Mouse (Mus musculus): ENCODE measurements at regions not wholly inside any gene's neighbourhood (a gene's known extent, or its start where the extent isn't known, plus 50 kb on each side); places are given as distances from the start of the nearest gene placed in this dataset.

GRCm38 (mm10) chr6:103381930-103382329 is 128.5 kb upstream of the Chl1 start:
- no peaks in the 10 kb centered on the region for H3K4me1 ChIP-seq (ENCODE audit: control insufficient read depth, insufficient read depth, low read length)
- no peak overlapping the region for H3K9ac ChIP-seq (replicated peaks; ENCODE audit: low read depth, low read length)
- WGBS: 70% methylated on average over 2 of the region's 2 CpGs
- no peak overlapping the region for H3K4me2 ChIP-seq (replicated peaks; ENCODE audit: low read depth, low read length)
- H3K36me3 ChIP-seq (ENCODE audit: control insufficient read depth, insufficient read depth, low read length): no peaks in the 10 kb centered on the region
- no peak overlapping the region for H3K4me3 ChIP-seq (ENCODE audit: low read depth, low read length)
- ATAC-seq (ENCODE audit: insufficient number of reproducible peaks, insufficient read depth, low FRiP score, low read depth): no peak
- no peak overlapping the region for H3K27ac ChIP-seq (ENCODE audit: low read length)
- no peaks in the 10 kb centered on the region for H3K27me3 ChIP-seq (ENCODE audit: control insufficient read depth, insufficient read depth, low read length)
- no peaks in the 10 kb centered on the region for H3K9me3 ChIP-seq (ENCODE audit: control insufficient read depth, low read depth, low read length)

- H3K4me1 ChIP-seq (ENCODE audit: control insufficient read depth, insufficient read depth, low read length): no peaks in the 10 kb centered on the region
- no peak for ATAC-seq (ENCODE audit: insufficient number of reproducible peaks, insufficient read depth, low FRiP score, low read depth)
- WGBS: 82% methylated on average over 4 of the region's 4 CpGs
Measured at GRCm38 (mm10) chr6:103386591-103386990, 123.8 kb upstream of the Chl1 start.

GRCm38 (mm10) chr6:103405961-103406360 is 104.4 kb upstream of the Chl1 start:
- Histone ChIP-seq H3K36me3 (ENCODE audit: control insufficient read depth, insufficient read depth, low read length) (no peaks in the 10 kb centered on the region), H3K4me1 (ENCODE audit: control insufficient read depth, insufficient read depth, low read length) (no peaks in the 10 kb centered on the region), H3K9ac (replicated peaks; ENCODE audit: low read depth, low read length) (no peak overlapping the region), H3K27ac (ENCODE audit: low read length) (no peak overlapping the region), H3K4me3 (ENCODE audit: low read depth, low read length) (no peak overlapping the region), H3K4me2 (replicated peaks; ENCODE audit: low read depth, low read length) (no peak overlapping the region), H3K9me3 (ENCODE audit: control insufficient read depth, low read depth, low read length) (no peaks in the 10 kb centered on the region), H3K27me3 (ENCODE audit: control insufficient read depth, insufficient read depth, low read length) (no peaks in the 10 kb centered on the region)
- no peak for ATAC-seq (ENCODE audit: insufficient number of reproducible peaks, insufficient read depth, low FRiP score, low read depth)

More at GRCm38 (mm10) chr6:103386591-103386990, 123.8 kb upstream of the Chl1 start:
- Histone ChIP-seq H3K27me3 (ENCODE audit: control insufficient read depth, insufficient read depth, low read length) (no peaks in the 10 kb centered on the region), H3K4me3 (ENCODE audit: low read depth, low read length) (no peak overlapping the region), H3K9ac (replicated peaks; ENCODE audit: low read depth, low read length) (no peak overlapping the region), H3K4me2 (replicated peaks; ENCODE audit: low read depth, low read length) (no peak overlapping the region), H3K27ac (ENCODE audit: low read length) (no peak overlapping the region), H3K9me3 (ENCODE audit: control insufficient read depth, low read depth, low read length) (no peaks in the 10 kb centered on the region), H3K36me3 (ENCODE audit: control insufficient read depth, insufficient read depth, low read length) (no peaks in the 10 kb centered on the region)

GRCm38 (mm10) chr6:103414888-103415287 is 95.5 kb upstream of the Chl1 start:
- H3K36me3 ChIP-seq (ENCODE audit: control insufficient read depth, insufficient read depth, low read length): no peaks in the 10 kb centered on the region
- H3K9ac ChIP-seq (replicated peaks; ENCODE audit: low read depth, low read length): no peak overlapping the region
- H3K4me1 ChIP-seq (ENCODE audit: control insufficient read depth, insufficient read depth, low read length): no peaks in the 10 kb centered on the region
- ATAC-seq (ENCODE audit: insufficient number of reproducible peaks, insufficient read depth, low FRiP score, low read depth): no peak
- no peak overlapping the region for H3K4me2 ChIP-seq (replicated peaks; ENCODE audit: low read depth, low read length)
- no peaks in the 10 kb centered on the region for H3K27me3 ChIP-seq (ENCODE audit: control insufficient read depth, insufficient read depth, low read length)
- H3K27ac ChIP-seq (ENCODE audit: low read length): no peak overlapping the region
- 78% methylated on average over 2 of the region's 2 CpGs for WGBS
- no peak overlapping the region for H3K4me3 ChIP-seq (ENCODE audit: low read depth, low read length)
- H3K9me3 ChIP-seq (ENCODE audit: control insufficient read depth, low read depth, low read length): no peaks in the 10 kb centered on the region

GRCm38 (mm10) chr6:103421013-103421933 is 89.1 kb upstream of the Chl1 start:
- H3K4me1 ChIP-seq (ENCODE audit: control insufficient read depth, insufficient read depth, low read length): no peaks in the 10 kb centered on the region
- H3K27ac ChIP-seq (ENCODE audit: low read length): no peak overlapping the region
- 64% methylated on average over 1 of the region's 1 CpGs for whole genome bisulfite sequencing
- no peak overlapping the region for H3K4me2 ChIP-seq (replicated peaks; ENCODE audit: low read depth, low read length)
- no peak for ATAC-seq (ENCODE audit: insufficient number of reproducible peaks, insufficient read depth, low FRiP score, low read depth)
- H3K27me3 ChIP-seq (ENCODE audit: control insufficient read depth, insufficient read depth, low read length): no peaks in the 10 kb centered on the region
- H3K9me3 ChIP-seq (ENCODE audit: control insufficient read depth, low read depth, low read length): no peaks in the 10 kb centered on the region
- H3K9ac ChIP-seq (replicated peaks; ENCODE audit: low read depth, low read length): no peak overlapping the region
- H3K4me3 ChIP-seq (ENCODE audit: low read depth, low read length): no peak overlapping the region
- H3K36me3 ChIP-seq (ENCODE audit: control insufficient read depth, insufficient read depth, low read length): no peaks in the 10 kb centered on the region

GRCm38 (mm10) chr6:103430933-103431594 is 79.3 kb upstream of the Chl1 start:
- no peaks in the 10 kb centered on the region for H3K36me3 ChIP-seq (ENCODE audit: control insufficient read depth, insufficient read depth, low read length)
- no peak overlapping the region for H3K4me3 ChIP-seq (ENCODE audit: low read depth, low read length)
- H3K27me3 ChIP-seq (ENCODE audit: control insufficient read depth, insufficient read depth, low read length): no peaks in the 10 kb centered on the region
- ATAC-seq (ENCODE audit: insufficient number of reproducible peaks, insufficient read depth, low FRiP score, low read depth): no peak
- no peak overlapping the region for H3K4me2 ChIP-seq (replicated peaks; ENCODE audit: low read depth, low read length)
- no peak overlapping the region for H3K27ac ChIP-seq (ENCODE audit: low read length)
- no peak overlapping the region for H3K9ac ChIP-seq (replicated peaks; ENCODE audit: low read depth, low read length)
- H3K4me1 ChIP-seq (ENCODE audit: control insufficient read depth, insufficient read depth, low read length): no peaks in the 10 kb centered on the region
- H3K9me3 ChIP-seq (ENCODE audit: control insufficient read depth, low read depth, low read length): no peaks in the 10 kb centered on the region
- 51% methylated on average over 5 of the region's 5 CpGs for WGBS

- Histone ChIP-seq H3K9me3 (ENCODE audit: control insufficient read depth, low read depth, low read length) (no peaks in the 10 kb centered on the region), H3K36me3 (ENCODE audit: control insufficient read depth, insufficient read depth, low read length) (no peaks in the 10 kb centered on the region), H3K4me1 (ENCODE audit: control insufficient read depth, insufficient read depth, low read length) (no peaks in the 10 kb centered on the region), H3K9ac (replicated peaks; ENCODE audit: low read depth, low read length) (no peak overlapping the region), H3K4me3 (ENCODE audit: low read depth, low read length) (no peak overlapping the region), H3K27me3 (ENCODE audit: control insufficient read depth, insufficient read depth, low read length) (no peaks in the 10 kb centered on the region), H3K4me2 (replicated peaks; ENCODE audit: low read depth, low read length) (no peak overlapping the region), H3K27ac (ENCODE audit: low read length) (no peak overlapping the region)
- ATAC-seq (ENCODE audit: insufficient number of reproducible peaks, insufficient read depth, low FRiP score, low read depth): no peak
- WGBS: 74% methylated on average over 5 of the region's 5 CpGs
Measured at GRCm38 (mm10) chr6:103431595-103431957, 78.8 kb upstream of the Chl1 start.

Data from stomach, embryonic 14.5 days (tissue).